Comparison of ENCODE assay signal across 21 mouse cellular contexts in the genomic region with DNA sequence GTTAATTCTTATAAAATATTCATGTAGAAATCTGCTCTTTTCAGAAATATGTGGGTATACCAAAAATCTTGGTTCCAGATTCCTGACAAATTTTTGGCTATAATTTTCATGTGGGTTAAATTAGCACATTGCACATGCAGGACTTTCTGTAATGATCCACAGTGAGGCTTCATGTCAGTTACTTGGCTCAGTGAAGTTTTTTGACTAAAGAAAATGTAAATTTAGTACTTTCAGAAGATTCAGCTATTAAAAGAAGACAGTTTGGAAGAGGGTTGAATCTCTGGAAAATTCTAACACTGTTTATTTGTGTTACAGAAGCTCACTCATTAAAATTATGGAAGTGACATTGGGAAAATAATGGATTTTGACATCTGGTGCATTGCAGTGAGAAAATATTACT.
A peak's percentile ranks its signal among the peaks of the same experiment; 100 is the strongest.
DNase-seq lines count a peak whose midpoint lies in the region; ATAC-seq and TF ChIP-seq lines count a peak whose summit lies in the region.
"Had no signal": no experiment of that assay in that cellular context is flagged by ENCODE, and none has a peak within 500 bp of the region (broad histone marks: within the 10 kb centered on the region; RNA-seq: fewer than 3 reads in every experiment).

No protein-coding gene starts in this region.

- H3K36me3 ChIP-seq in forebrain, embryonic 15.5 days = no peaks in the 10 kb centered on the region
- no peaks in the 10 kb centered on the region for H3K36me3 ChIP-seq in forebrain, embryonic 12.5 days (replicated peaks)
- H3K36me3 ChIP-seq: hindbrain, embryonic 12.5 days; hindbrain, embryonic 15.5 days had no signal

- H3K9me3 ChIP-seq in forebrain, embryonic 15.5 days = no peaks in the 10 kb centered on the region
- H3K9me3 ChIP-seq in forebrain, embryonic 12.5 days = no peaks in the 10 kb centered on the region
- H3K9me3 ChIP-seq: hindbrain, embryonic 12.5 days; hindbrain, embryonic 15.5 days had no signal

- no peak for TF ChIP-seq CTCF in layer of hippocampus, adult 2 months (conservative IDR thresholded peaks at IDR 0.05)

- H3K4me2 ChIP-seq in forebrain, embryonic 15.5 days (replicated peaks) = no peak overlapping the region
- no peak overlapping the region for H3K4me2 ChIP-seq in forebrain, embryonic 12.5 days
- H3K4me2 ChIP-seq: heart, embryonic 11.5 days; hindbrain, embryonic 12.5 days; hindbrain, embryonic 15.5 days had no signal

- H3K4me3 ChIP-seq in forebrain, embryonic 15.5 days = no peak overlapping the region
- no peak overlapping the region for H3K4me3 ChIP-seq in forebrain, embryonic 12.5 days (replicated peaks)
- H3K4me3 ChIP-seq in layer of hippocampus, adult 2 months = no peak overlapping the region
- H3K4me3 ChIP-seq: gastrocnemius, adult 2 months; hindbrain, embryonic 12.5 days; hindbrain, embryonic 15.5 days had no signal

- H3K4me1 ChIP-seq in forebrain, embryonic 15.5 days = no peaks in the 10 kb centered on the region
- no peaks in the 10 kb centered on the region for H3K4me1 ChIP-seq in forebrain, embryonic 12.5 days
- H3K4me1 ChIP-seq: hindbrain, embryonic 12.5 days; hindbrain, embryonic 15.5 days had no signal

- H3K27me3 ChIP-seq in forebrain, embryonic 15.5 days = no peaks in the 10 kb centered on the region
- no peaks in the 10 kb centered on the region for H3K27me3 ChIP-seq in forebrain, embryonic 12.5 days
- H3K27me3 ChIP-seq: hindbrain, embryonic 12.5 days; hindbrain, embryonic 15.5 days had no signal

- no peak overlapping the region for H3K27ac ChIP-seq in forebrain, embryonic 15.5 days (replicated peaks)
- H3K27ac ChIP-seq in forebrain, embryonic 12.5 days = no peak overlapping the region
- H3K27ac ChIP-seq in layer of hippocampus, adult 2 months = peak overlapping the region; percentile 58
- H3K27ac ChIP-seq: gastrocnemius, adult 2 months; hindbrain, embryonic 12.5 days; hindbrain, embryonic 15.5 days had no signal

- no peak overlapping the region for H3K9ac ChIP-seq in forebrain, embryonic 15.5 days (replicated peaks)
- H3K9ac ChIP-seq in forebrain, embryonic 12.5 days = no peak overlapping the region
- H3K9ac ChIP-seq: hindbrain, embryonic 12.5 days; hindbrain, embryonic 15.5 days had no signal

- peak in 1 of 2 experiments; percentile 23 for DNase-seq in layer of hippocampus, adult 2 months (ENCODE audit: low spot score in 2 of 2)
- DNase-seq in layer of hippocampus, postnatal 36 days = no peak
- peak; percentile 45 for DNase-seq in brain, embryonic 18.5 days (ENCODE audit: low read depth, low spot score)
- peak; percentile 27 for DNase-seq in telencephalon, adult 2 months (ENCODE audit: low read depth, low spot score)
- DNase-seq in left cerebral cortex, postnatal 4 days = no peak
- DNase-seq in right cerebral cortex, adult 2 months (ENCODE audit: low spot score in 2 of 2) = no peak
- DNase-seq: adrenal gland, adult 2 months; adrenal gland, postnatal 14 days; cerebellum, adult 11 months; cerebellum, adult 2 months; cerebellum, adult 9-11 months; gastrocnemius, adult 2 months; gastrocnemius, postnatal 14 days; heart, adult 11 months had no signal

- peak; percentile 69 for ATAC-seq in forebrain, embryonic 15.5 days (replicated peaks)
- no peak for ATAC-seq in forebrain, embryonic 12.5 days (ENCODE audit: low FRiP score)
- ATAC-seq: CD4-positive, CD25-positive, alpha-beta regulatory T cell, adult 4 months; intestine, postnatal 0 days had no signal

- intact Hi-C loops in left cerebral cortex, postnatal 4 days (cut with DNase I) = no loop called here

Comparison
In these comparisons a context has a peak if more than half of its experiments do, and no peak if none do; other contexts are left out.
1. DNase-seq: peak in brain, embryonic 18.5 days (single experiment) and telencephalon, adult 2 months (single experiment); none in layer of hippocampus, postnatal 36 days (0 of 2), left cerebral cortex, postnatal 4 days (single experiment) and right cerebral cortex, adult 2 months (0 of 2).